Mouse (Mus musculus) naive thymus-derived CD4-positive, alpha-beta T cell, adult 5 months (primary cell): ENCODE measurements around the gene Ern1. TPM values are rescaled to one million over a fixed set of nuclear protein-coding genes. Genes with fewer than 3 reads are reported as not detected.

Experiments
- polyA plus RNA-seq: library from polyadenylated mRNA; unstranded; fragments of 100-300 nt; shearing (Covaris generic); gene quantifications from one replicate; pipeline ENCODE4 v1.2.1, GENCODE M21; 2017

Ern1 gene
- 8.2 TPM for polyA plus RNA-seq

GRCm38 (mm10) chr11:106487733-106488115 is at the start of gene Ern1:
Gene Ern1, minus strand, starts transcription at chr11:106487852.

GRCm38 (mm10) chr11:106387791-106388216 is 99.8 kb downstream of the Ern1 start, which contains the start of gene Icam2:
Gene Icam2, minus strand, starts transcription at chr11:106388075.

GRCm38 (mm10) chr11:106365366-106365765 is 122.3 kb downstream of the Ern1 start, which contains the start of gene Prr29:
Gene Prr29, plus strand, starts transcription at chr11:106365472.

GRCm38 (mm10) chr11:106353188-106353587 is 134.5 kb downstream of the Ern1 start, which contains the start of gene Scn4a:
Gene Scn4a, minus strand, starts transcription at chr11:106353288.

Other genes starting within 250 kb of the Ern1 start
- gene Ftsj3, start 231.8 kb downstream of the Ern1 start, polyA plus RNA-seq: 94.9 TPM
- gene Psmc5, start 231.7 kb downstream of the Ern1 start, polyA plus RNA-seq: 148 TPM
- 141 TPM for gene Smarcd2, start 214.9 kb downstream of the Ern1 start, polyA plus RNA-seq
- not detected for gene Tcam1, start 211.2 kb downstream of the Ern1 start, polyA plus RNA-seq
- gene Gh, start 186.0 kb downstream of the Ern1 start, polyA plus RNA-seq: not detected
- gene Cd79b, start 173.1 kb downstream of the Ern1 start, polyA plus RNA-seq: not detected
- gene Scn4a, start 134.6 kb downstream of the Ern1 start, polyA plus RNA-seq: not detected
- gene Prr29, start 122.4 kb downstream of the Ern1 start, polyA plus RNA-seq: not detected
- gene Icam2, start 99.8 kb downstream of the Ern1 start, polyA plus RNA-seq: 112 TPM
- gene Tex2, start 125.6 kb upstream of the Ern1 start, polyA plus RNA-seq: 88.4 TPM